Mouse (Mus musculus) CD4-positive, CD25-positive, alpha-beta regulatory T cell, adult 9 weeks (primary cell): ENCODE data around the gene A4galt. TPM values are rescaled to one million over a fixed set of nuclear protein-coding genes. Genes with fewer than 3 reads are reported as not detected.

ENCODE experiments used
- polyA plus RNA-seq: library from polyadenylated mRNA; unstranded; fragments of 100-300 nt; shearing (Covaris generic); gene quantifications from one replicate; pipeline ENCODE4 v1.2.1, GENCODE M21; 2017

The A4galt gene
- polyA plus RNA-seq = not detected

DNA sequence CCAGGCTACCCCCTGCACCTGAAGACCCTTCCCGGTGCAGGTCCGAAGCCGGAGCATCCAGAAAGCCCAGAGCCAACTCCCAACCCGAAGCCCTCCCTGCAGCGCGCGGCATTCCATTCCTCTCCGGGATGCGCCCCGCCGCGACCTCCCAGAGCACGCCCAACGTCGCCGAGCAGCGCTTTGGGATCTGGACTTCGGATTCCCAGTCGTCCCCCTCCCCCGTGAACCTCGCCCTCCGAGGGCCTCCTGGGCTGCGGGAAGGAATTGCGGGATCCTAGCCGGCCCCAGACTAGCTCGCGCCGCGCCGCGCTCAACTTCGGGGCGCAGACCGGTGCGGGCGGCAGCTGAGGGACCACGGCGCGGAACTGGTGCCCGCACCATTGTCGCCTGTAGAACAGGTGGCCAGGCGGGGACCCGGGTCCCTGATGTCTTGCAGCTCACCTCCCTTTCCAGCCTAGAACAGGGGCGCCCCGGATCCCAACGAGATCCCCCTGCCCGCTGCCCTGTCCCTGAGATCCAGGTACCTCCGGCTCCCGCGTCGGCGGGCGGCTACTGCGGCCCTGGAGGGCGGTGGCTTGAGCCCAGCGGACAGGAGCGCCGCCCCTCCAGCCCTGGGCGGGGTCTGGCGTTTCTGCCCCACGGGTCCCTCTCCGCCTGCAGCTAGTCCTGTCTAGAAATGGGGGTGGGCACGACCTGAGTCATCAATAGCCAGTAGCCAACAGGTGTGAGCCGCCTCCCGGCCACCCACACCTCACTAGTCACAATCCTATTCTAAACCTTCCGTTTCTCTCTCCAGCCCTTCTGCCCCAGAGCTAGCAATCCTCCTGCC, at the start of gene A4galt:
A4galt (minus strand) TSS at position 599 of the 829 bp plus-strand sequence.

Other genes starting within 250 kb of the A4galt start
- 1.6 TPM for gene Nfam1, start 218.5 kb downstream of the A4galt start, polyA plus RNA-seq
- 86.8 TPM for gene Serhl, start 162.3 kb downstream of the A4galt start, polyA plus RNA-seq
- 103 TPM for gene Rrp7a, start 129.0 kb downstream of the A4galt start, polyA plus RNA-seq
- 169 TPM for gene Poldip3, start 102.4 kb downstream of the A4galt start, polyA plus RNA-seq
- gene Cyb5r3, start 79.2 kb downstream of the A4galt start, polyA plus RNA-seq = 115 TPM
- gene Arfgap3, start 98.5 kb upstream of the A4galt start, polyA plus RNA-seq = 15.5 TPM
- 37.6 TPM for gene Pacsin2, start 212.8 kb upstream of the A4galt start, polyA plus RNA-seq